Mouse (Mus musculus): ENCODE measurements around the gene Dhx16.

DNA sequence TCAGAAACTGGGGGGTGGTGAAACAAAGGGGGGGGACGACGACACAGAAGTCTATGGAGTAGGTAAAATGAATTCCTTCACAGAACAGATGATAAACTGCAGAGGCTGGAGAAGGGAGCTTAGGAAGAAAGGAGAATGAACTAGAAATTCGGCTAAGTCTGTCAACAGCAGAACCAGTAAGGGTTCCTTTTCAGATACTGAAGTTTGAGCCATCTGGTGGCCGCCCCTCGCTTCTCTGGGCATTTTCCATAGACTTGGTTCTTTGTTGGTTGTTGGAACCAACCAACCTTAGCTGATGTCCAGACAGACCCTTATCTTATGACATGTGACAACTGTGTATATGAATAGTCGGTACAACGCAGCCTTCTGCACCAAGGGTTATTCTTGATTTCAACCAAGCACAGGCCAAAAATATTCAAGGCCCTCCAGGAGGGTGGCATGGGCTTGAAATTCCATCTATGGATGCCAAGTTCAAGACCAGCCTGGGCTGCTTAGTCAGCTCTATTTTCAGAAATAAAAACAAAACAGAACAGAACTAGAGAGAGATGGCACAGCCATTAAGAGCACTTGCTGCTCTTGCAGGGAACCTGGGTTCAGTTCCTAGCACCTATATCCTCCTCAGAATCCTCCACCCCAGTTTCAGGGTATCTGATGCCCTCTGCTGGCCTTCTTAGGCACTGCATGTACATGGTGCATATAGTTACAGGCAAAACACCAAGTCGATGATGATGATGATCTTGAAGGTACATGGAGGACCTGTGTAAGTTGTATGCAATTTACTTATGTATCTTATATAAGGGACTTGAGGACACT lies 8.5 kb upstream of the Dhx16 start:
- no peak for TF ChIP-seq MAX (IDR thresholded peaks at IDR 0.05)
- peak; percentile 36 for TF ChIP-seq CTCF (IDR thresholded peaks at IDR 0.05; ENCODE audit: control insufficient read depth, insufficient read depth, insufficient read length)

Data from C2C12 (cell line).